9 mouse cellular contexts compared by ENCODE assay signal in genomic region chr5:114296693-114297631, GRCm38 (mm10). TPM values are rescaled to one million over a fixed set of nuclear protein-coding genes. Genes with fewer than 3 reads are reported as not detected.
DNase-seq lines count a peak whose midpoint lies in the region; ATAC-seq and TF ChIP-seq lines count a peak whose summit lies in the region.
"Had no signal": no experiment of that assay in that cellular context is flagged by ENCODE, and none has a peak within 500 bp of the region (broad histone marks: within the 10 kb centered on the region; RNA-seq: fewer than 3 reads in every experiment).

No protein-coding gene starts in this region.

- H3K4me2 ChIP-seq in embryonic facial prominence, embryonic 15.5 days (replicated peaks) = 0 out of 2 replicates have a peak overlapping the region, but pooled peaks have one; percentile 1
- H3K4me2 ChIP-seq in intestine, embryonic 16.5 days (ENCODE audit: low read depth, low read length) = peak overlapping the region; percentile 19
- H3K4me2 ChIP-seq in stomach, embryonic 14.5 days (replicated peaks; ENCODE audit: low read depth, low read length) = 0 out of 2 replicates have a peak overlapping the region, but pooled peaks have one; percentile 2
- H3K4me2 ChIP-seq: embryonic facial prominence, embryonic 12.5 days had no signal

- no peaks in the 10 kb centered on the region for H3K9me3 ChIP-seq in embryonic facial prominence, embryonic 15.5 days (replicated peaks)
- H3K9me3 ChIP-seq in intestine, embryonic 16.5 days (ENCODE audit: control insufficient read depth, low read length) = no peaks in the 10 kb centered on the region
- no peaks in the 10 kb centered on the region for H3K9me3 ChIP-seq in stomach, embryonic 14.5 days (ENCODE audit: control insufficient read depth, low read depth, low read length)
- H3K9me3 ChIP-seq: embryonic facial prominence, embryonic 12.5 days had no signal

- no peak overlapping the region for H3K4me3 ChIP-seq in left cerebral cortex, adult 2 months
- H3K4me3 ChIP-seq in embryonic facial prominence, embryonic 15.5 days (replicated peaks) = no peak overlapping the region
- H3K4me3 ChIP-seq in intestine, embryonic 16.5 days (ENCODE audit: low read length) = no peak overlapping the region
- no peak overlapping the region for H3K4me3 ChIP-seq in stomach, embryonic 14.5 days (ENCODE audit: low read depth, low read length)
- H3K4me3 ChIP-seq: embryonic facial prominence, embryonic 12.5 days had no signal

- no peaks in the 10 kb centered on the region for H3K36me3 ChIP-seq in embryonic facial prominence, embryonic 15.5 days
- H3K36me3 ChIP-seq in intestine, embryonic 16.5 days (ENCODE audit: control insufficient read depth, insufficient read depth, low read length) = no peaks in the 10 kb centered on the region
- no peaks in the 10 kb centered on the region for H3K36me3 ChIP-seq in stomach, embryonic 14.5 days (ENCODE audit: control insufficient read depth, insufficient read depth, low read length)
- H3K36me3 ChIP-seq: embryonic facial prominence, embryonic 12.5 days had no signal

- no peak for ATAC-seq in embryonic facial prominence, embryonic 15.5 days (ENCODE audit: insufficient number of reproducible peaks, low FRiP score, low TSS enrichment, low read depth)
- ATAC-seq in intestine, embryonic 16.5 days = no peak
- ATAC-seq in stomach, embryonic 14.5 days (ENCODE audit: insufficient number of reproducible peaks, insufficient read depth, low FRiP score, low read depth) = no peak

- H3K9ac ChIP-seq in embryonic facial prominence, embryonic 15.5 days = no peak overlapping the region
- no peak overlapping the region for H3K9ac ChIP-seq in intestine, embryonic 16.5 days (ENCODE audit: low read depth, low read length)
- no peak overlapping the region for H3K9ac ChIP-seq in stomach, embryonic 14.5 days (replicated peaks; ENCODE audit: low read depth, low read length)
- H3K9ac ChIP-seq: embryonic facial prominence, embryonic 12.5 days had no signal

- peak; percentile 41 for TF ChIP-seq CTCF in left cerebral cortex, adult 2 months (IDR thresholded peaks at IDR 0.05)

- no peak overlapping the region for H3K27ac ChIP-seq in left cerebral cortex, adult 2 months
- no peak overlapping the region for H3K27ac ChIP-seq in embryonic facial prominence, embryonic 15.5 days (replicated peaks)
- H3K27ac ChIP-seq in intestine, embryonic 16.5 days (ENCODE audit: low read length) = no peak overlapping the region
- H3K27ac ChIP-seq in stomach, embryonic 14.5 days (ENCODE audit: low read length) = no peak overlapping the region
- H3K27ac ChIP-seq: embryonic facial prominence, embryonic 12.5 days had no signal

- WGBS in embryonic facial prominence, embryonic 15.5 days = 24% methylated on average over 22 of the region's 22 CpGs
- WGBS in intestine, embryonic 16.5 days = 22% methylated on average over 22 of the region's 22 CpGs
- 29% methylated on average over 22 of the region's 22 CpGs for WGBS in stomach, embryonic 14.5 days

- no peaks in the 10 kb centered on the region for H3K27me3 ChIP-seq in embryonic facial prominence, embryonic 15.5 days
- H3K27me3 ChIP-seq in intestine, embryonic 16.5 days (replicated peaks; ENCODE audit: control insufficient read depth, insufficient read depth, low read length) = no peaks in the 10 kb centered on the region
- H3K27me3 ChIP-seq in stomach, embryonic 14.5 days (ENCODE audit: control insufficient read depth, insufficient read depth, low read length) = no peaks in the 10 kb centered on the region

- intact Hi-C loops in left cerebral cortex, adult 2 months (cut with DNase I) = no loop called here
- intact Hi-C loops in left cerebral cortex, postnatal 25 days (cut with DNase I) = no loop called here

- H3K4me1 ChIP-seq in embryonic facial prominence, embryonic 15.5 days = peaks cover 10% of the 10 kb centered on the region
- peaks cover 11% of the 10 kb centered on the region; the same call in 1 of the 2 replicates for H3K4me1 ChIP-seq in intestine, embryonic 16.5 days (ENCODE audit: control insufficient read depth, insufficient read depth, low read length)
- H3K4me1 ChIP-seq in stomach, embryonic 14.5 days (ENCODE audit: control insufficient read depth, insufficient read depth, low read length) = 0 out of 2 replicates have a peak, but pooled peaks cover 8% of the 10 kb centered on the region

- DNase-seq in left cerebral cortex, adult 2 months (ENCODE audit: extremely low spot score in 1 of 2, low spot score in 2 of 2) = no peak
- no peak for DNase-seq in left cerebral cortex, adult 9 months (ENCODE audit: low spot score in 2 of 2)
- peak; percentile 45 for DNase-seq in MN1 (ENCODE audit: low spot score)
- no peak for DNase-seq in left cerebral cortex, postnatal 25 days (ENCODE audit: low spot score in 2 of 2)
- DNase-seq in yolk sac, embryonic 10.5 days (ENCODE audit: low spot score) = no peak

RNA-seq across cellular contexts. Expression of gene Myo1h, which starts 8.0 kb away (rescaled TPM):
- 1 to 10 TPM; 1.6 to 2.6 TPM for total RNA-seq in left cerebral cortex, adult 2 months (2021)
- 3.9 and 5.8 TPM in 2 replicates for polyA plus RNA-seq in embryonic facial prominence, embryonic 15.5 days (2015; fragmentation: Nextera tagmentation; extraction: Ambion mirVana)
- 5.1 and 5.9 TPM in 2 replicates for polyA plus RNA-seq in intestine, embryonic 16.5 days (2015; fragmentation: Nextera tagmentation; extraction: Ambion mirVana)
- polyA plus RNA-seq in stomach, embryonic 14.5 days (2014; fragmentation: Nextera tagmentation; extraction: Ambion mirVana) = 5.2 and 5.6 TPM in 2 replicates
- 1 to 10 TPM; 1.8 to 3.3 TPM for total RNA-seq in left cerebral cortex, postnatal 25 days (2021)

RNA-seq across cellular contexts. Expression of gene Foxn4, which starts 23.4 kb away (rescaled TPM):
- not detected for total RNA-seq in left cerebral cortex, adult 2 months (2021)
- polyA plus RNA-seq in embryonic facial prominence, embryonic 15.5 days (2015; fragmentation: Nextera tagmentation; extraction: Ambion mirVana) = 2.5 and 5.1 TPM in 2 replicates
- polyA plus RNA-seq in intestine, embryonic 16.5 days (2015; fragmentation: Nextera tagmentation; extraction: Ambion mirVana) = not detected in 2 replicates
- 0.15 TPM in 1 of 2 replicates, not detected in the other for polyA plus RNA-seq in stomach, embryonic 14.5 days (2014; fragmentation: Nextera tagmentation; extraction: Ambion mirVana)
- total RNA-seq in left cerebral cortex, postnatal 25 days (2021) = not detected
